Mouse (Mus musculus) C2C12 (cell line): ENCODE measurements at regions not wholly inside any gene's neighbourhood (a gene's known extent, or its start where the extent isn't known, plus 50 kb on each side); places are given as distances from the start of the nearest gene placed in this dataset.
"Not testable (repeated sequence)": the region's sequence is repeated elsewhere in the genome, so short reads cannot be mapped to it uniquely, and the experiment has no call there.

Experiments used
- H3K27me3 ChIP-seq: one replicate; pipeline ENCODE4 v1.6.1; 2011; ENCODE audit not compliant: control insufficient read depth, insufficient read depth, insufficient read length
- H3K36me3 ChIP-seq: one replicate; pipeline ENCODE4 v1.6.1; 2011; ENCODE audit not compliant: control insufficient read depth, insufficient read depth
- H3K4me3 ChIP-seq: one replicate; pipeline ENCODE4 v1.5.1; 2011; ENCODE audit warnings: mild to moderate bottlenecking, control low read depth; ENCODE audit not compliant: poor library complexity, insufficient read depth, severe bottlenecking
- H3K79me2 ChIP-seq: one replicate; pipeline ENCODE4 v1.6.1; 2011; ENCODE audit not compliant: control insufficient read depth, insufficient read depth
- H3K79me3 ChIP-seq: one replicate; pipeline ENCODE4 v1.6.1; 2011; ENCODE audit warnings: low read depth, control low read depth
- H3ac ChIP-seq: one replicate; pipeline ENCODE3; 2011; ENCODE audit warnings: low read depth; ENCODE audit not compliant: control insufficient read depth, insufficient read length
- MAX ChIP-seq: IDR thresholded peaks from one replicate; pipeline ENCODE4 v1.6.1; 2011; ENCODE audit warnings: mild to moderate bottlenecking, control low read depth

DNA sequence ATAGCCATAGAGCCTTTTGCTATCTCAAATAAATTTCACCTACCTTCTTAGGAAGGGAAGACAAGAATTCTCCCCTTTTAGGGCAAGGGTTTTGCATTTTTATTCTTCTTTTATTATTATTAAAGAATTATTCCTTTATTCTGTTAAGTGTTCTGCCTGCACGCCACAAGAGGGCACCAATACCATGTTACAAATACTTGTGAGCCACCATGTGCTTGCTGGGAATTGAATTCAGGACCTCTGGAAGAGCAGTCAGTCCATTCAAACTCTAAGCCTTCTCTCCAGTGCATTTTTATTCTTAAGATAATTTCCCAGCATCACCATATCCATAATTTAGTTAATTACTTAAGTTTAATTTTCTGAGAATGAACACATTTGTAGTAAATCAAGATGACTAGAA lies 135.9 kb downstream of the Ptchd3 start:
- H3K79me3 ChIP-seq, H3K4me3 ChIP-seq, H3K27me3 ChIP-seq, H3K79me2 ChIP-seq, H3ac ChIP-seq, H3K36me3 ChIP-seq: not testable (repeated sequence)
- TF ChIP-seq MAX, result peak; percentile 13
